Mouse (Mus musculus): ENCODE measurements at regions not wholly inside any gene's neighbourhood (a gene's known extent, or its start where the extent isn't known, plus 50 kb on each side); places are given as distances from the start of the nearest gene placed in this dataset.

DNA sequence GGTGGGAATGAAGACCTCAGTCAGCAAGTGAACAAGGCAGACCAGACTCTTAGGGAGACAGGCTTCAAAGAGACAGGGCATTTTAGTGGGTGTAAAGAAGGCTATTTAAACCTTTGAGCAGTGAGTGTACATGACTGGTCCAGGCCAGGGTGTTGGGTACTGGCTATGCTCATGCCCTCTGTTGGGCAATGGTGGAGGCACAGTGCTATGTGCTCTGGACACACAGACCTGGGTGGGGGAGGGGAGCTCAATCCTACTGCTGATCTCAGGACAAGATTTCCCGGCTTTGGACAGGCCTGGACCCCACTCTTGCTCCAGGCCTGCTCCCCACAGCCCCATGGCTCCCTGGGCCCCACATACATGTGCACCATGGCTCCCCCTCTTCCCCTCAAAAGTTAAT, 355.1 kb downstream of the Slc4a3 start:
- DNase-seq: peak; percentile 21 to 41

DNA sequence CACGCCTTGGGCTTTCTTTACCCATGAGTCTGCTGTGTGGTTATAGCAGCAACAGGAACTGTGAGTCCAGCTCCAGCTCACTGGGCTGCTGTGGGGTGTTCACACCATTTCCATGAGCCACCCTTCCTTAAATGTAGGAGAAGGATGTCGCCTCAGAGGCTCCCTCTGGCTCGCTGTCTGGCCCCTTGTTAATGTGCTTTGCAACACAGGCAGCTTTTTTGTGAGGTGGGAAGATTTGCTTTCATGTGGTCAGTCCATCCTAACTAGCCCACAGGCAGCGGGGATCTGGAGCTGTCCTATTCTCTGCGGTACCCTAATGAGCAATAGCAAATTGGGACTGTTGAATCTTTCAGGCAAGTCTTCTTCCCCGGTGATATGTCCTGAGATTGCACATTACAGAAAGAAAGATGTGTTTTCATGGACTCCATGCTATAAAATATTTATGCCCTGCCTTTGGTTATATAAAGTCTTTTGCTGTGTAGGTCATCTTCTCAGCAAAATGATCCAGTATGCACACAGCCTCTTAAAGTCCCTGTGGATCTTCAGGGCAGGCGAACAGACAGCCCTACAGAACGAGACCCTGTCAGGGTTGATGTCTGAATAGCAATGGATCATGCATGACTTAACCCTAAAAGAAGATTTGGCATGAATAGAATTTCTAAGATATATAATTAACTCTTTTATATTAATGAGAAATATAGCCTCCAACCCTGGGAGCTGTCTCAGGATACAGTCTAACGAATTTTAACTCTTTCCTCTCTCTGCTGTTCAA, 359.8 kb downstream of the Slc4a3 start:
- no peak for DNase-seq

DNA sequence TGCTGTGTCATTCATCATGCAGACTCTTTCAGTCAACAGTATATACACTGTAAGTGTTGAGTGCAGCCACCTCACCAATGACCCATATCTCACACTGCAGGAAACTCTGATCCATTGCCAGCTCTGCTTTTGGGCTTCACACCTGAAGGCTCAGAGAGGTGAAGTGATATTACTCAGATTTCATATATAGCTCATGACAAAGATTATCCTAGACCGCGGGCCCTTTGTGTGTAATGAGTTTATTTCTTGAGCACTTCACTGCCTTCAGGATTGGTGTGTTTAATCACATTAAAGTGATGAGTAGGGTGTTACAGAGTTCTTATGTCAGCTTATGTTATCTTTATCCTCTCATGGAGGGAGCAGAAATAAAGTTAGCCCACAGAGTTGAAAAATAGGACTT, 369.2 kb downstream of the Slc4a3 start:
- no peak for DNase-seq

DNA sequence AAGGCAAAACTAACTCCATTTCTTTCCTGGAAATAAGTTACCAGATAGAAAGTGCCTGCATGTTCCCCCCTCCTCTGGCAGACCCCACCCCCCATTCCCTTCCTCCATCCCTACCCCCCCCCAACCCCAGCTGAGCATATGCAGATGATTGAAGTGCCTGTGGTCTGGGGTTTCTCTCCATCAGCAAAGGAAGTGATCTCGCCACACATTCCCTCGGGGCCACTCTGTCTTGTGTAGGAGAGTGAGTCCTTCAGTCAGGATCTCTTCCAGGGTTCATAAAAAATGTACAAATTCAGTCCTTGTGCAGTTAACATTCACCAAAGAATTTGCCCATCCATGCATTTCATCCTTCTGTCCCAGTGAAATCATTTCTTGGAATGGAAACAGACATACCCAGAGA, 370.1 kb downstream of the Slc4a3 start:
- no peak for DNase-seq

DNA sequence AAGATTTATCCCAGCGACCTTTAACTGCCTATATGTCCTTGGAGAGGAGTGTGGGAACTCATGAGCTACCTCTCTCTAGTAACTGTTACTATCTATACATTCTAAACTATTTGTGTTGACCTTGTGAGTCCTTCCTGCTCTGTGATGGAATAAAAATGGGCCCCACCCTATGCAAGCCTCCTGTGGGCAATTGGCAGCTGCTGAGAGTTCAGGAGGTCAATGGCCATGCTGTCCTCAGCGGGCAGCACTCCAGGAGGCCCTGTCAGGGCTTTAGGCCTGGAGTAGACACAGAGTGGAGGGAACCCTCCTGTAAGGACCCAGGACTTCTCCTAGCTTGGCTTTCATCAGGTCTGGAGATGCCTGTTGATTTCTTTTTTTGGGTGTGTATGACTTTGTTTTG, 373.1 kb downstream of the Slc4a3 start:
- DNase-seq: no peak

DNA sequence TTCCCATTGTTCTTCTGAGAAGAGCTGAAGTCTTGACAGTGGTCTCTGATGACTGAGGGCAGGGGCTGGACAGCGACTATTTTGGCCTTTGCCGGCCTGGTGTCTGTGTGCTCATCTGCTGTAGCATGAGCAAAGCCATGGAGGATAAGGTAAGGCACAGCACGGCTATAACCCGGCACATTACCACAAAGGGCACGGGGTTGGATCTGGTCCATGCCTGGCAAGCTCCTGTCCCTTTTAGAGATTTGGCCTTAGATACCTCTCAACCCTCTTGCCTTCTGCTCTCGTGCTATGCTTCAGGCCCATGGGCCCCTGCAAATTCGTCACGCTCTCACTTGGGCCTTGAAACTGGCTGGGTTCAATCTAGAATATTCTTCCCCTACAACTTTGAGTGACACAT, 379.0 kb downstream of the Slc4a3 start:
- DNase-seq: peak; percentile 52 to 62

DNA sequence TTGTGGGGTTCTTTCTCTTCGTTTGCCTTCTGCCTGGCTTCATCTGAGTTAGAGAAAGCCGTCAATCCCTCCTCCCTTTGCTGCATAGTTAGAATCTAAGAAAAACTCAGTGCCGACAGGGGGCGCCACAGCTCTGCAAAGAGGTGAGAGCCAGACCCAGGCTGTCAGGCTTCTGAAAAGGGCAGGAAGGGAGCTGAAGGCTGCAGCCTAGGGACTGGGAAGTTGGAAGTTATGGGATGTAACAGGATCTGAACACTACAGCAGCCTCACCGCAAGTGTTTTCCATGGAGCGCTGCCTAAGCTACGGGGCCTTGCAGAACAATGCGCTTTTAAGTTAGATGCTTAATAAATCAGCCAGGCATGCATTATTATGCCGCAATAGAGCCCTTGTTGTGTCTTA, 379.7 kb downstream of the Slc4a3 start:
- DNase-seq: peak; percentile 98 to 100

DNA sequence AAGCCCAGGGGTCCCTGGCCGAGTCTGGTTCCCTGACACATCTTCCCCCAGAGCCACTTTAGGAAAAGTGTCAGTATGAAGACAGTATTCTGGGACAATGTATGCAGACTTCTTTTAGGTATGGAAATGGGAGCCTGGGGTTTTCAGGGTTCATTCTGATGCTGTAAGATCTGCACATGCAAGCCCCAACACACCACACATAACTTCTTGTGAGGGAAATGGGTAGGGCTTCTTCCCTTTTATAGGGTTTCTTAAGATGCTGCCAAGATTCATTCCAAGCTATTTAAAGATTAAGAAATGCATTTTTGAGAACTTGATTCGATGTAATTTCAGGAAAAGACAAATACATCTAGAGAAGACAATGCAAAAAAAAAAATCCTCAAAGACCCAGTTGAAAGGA, 385.8 kb downstream of the Slc4a3 start:
- no peak for DNase-seq

DNA sequence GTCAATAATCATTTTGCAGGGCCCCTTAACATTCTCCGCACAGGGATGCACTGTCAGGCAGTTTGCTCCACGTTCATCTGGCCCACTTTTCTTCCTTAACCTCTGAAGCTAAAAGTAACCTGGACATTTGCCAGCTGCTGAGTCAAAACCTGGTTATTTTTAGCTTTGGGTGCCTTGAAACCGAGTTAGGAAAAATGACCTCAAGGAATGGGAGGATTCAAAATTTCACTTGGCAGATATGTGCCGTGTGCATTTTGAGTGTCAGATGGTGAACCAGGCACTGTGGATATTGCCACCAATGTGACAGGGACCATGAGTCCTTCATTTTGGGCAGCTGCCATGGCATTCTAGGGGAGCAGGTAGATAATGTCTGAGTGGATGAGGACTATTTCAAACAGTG, 387.8 kb downstream of the Slc4a3 start:
- DNase-seq: peak; percentile 44 to 58

DNA sequence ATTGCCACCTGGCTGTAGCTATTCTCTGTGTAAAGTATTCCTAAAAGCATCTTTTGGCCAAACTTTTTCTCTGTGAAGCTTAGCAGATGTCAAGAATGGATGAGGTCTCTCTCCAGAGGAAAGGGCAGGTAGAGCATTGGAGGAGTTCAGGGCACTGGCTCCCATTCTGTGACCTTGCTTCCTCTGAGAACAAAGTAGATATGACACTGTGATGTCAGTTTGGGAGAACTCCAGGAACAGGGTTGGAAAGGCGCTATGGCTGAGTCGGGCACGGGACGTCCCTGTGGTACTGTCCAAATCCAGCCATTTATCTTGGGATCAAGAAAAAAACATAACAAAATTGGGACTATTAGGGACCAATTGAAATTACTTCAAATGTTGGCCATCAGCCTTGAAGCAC, 388.7 kb downstream of the Slc4a3 start:
- DNase-seq: no peak

DNA sequence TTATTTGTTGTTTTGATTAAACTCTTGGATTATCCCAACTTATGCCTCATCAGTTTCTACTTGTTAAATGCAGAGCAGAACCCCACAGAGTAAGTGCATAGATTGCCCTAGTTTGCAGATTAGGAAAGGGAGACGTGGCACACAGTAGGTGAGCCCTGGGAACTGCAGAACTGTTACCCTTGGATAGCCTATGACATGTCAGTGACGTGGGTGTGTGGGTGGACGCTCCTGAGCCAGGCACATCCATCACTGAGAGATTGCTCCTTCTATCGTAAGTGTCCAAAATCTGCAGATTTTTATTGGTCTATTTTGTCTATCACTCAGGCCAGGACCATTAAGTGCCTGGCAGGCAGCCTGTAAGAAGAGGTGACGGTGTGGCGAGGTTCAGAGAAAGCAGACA, 389.8 kb downstream of the Slc4a3 start:
- DNase-seq: no peak

DNA sequence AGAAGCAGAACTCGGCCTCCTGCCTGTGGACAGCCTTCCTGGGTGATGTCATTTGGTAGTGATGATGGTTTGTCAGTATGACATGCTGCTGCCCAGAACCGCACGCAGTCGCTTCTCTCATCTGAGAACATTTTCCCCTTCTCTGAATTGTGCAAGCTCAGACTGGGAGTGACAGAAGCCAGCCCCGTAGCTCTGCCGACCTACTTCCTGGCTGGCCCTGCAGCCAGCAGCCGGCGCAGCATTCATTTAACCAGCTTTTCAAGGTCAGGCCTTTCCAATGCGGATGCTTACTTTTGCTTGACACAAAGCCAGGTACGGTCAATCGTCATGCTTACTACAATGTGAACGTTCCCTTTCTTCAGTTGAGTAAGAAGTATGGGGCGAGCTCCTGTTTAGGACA, 390.5 kb downstream of the Slc4a3 start:
- peak; percentile 21 to 32 for DNase-seq

DNA sequence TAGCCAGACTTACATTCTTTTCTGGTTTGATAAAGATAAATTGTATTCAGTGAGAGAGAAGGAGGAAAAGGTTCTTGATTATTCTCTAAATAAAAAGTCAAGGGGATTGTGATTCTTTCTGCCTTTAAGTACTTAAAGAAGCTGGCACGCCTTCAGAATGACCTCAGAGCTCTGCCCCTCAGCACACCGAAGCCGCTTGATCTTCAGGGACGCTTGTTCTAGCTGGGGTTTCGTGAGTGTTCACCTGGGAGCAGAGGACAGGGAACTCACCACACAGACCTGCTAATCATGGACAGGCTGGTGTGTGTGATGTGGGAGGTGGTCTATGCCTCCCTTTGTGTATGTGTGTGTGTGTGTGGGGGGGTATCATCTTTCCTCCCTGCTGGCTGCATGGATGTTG, 391.3 kb downstream of the Slc4a3 start:
- no peak for DNase-seq

DNA sequence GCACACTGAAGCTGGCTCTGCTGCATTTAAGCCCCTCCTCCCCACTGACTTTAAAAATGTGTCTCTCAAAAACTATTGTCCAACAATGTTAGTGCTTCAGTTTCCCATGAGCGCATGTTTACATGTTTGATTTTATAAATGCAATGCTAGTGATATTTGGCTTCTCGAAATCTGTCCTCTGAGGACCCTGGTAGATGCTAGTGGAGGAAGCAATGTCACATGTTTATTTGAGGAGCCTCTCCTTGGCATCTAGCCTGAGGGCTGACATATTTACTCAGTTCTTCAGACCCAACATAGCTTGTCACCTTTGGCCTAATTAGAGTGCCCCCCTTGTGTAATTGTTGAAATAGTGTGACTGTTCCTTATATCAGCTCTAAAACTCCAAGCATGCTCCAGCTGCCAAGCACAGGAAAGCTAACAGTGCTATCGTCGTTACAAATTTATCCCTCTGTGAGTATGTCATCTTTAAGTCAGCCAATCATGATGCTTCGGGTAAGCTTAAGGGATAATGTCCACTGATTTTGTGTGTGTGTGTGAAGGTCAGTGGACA, 400.3 kb downstream of the Slc4a3 start:
- no peak for DNase-seq

DNA sequence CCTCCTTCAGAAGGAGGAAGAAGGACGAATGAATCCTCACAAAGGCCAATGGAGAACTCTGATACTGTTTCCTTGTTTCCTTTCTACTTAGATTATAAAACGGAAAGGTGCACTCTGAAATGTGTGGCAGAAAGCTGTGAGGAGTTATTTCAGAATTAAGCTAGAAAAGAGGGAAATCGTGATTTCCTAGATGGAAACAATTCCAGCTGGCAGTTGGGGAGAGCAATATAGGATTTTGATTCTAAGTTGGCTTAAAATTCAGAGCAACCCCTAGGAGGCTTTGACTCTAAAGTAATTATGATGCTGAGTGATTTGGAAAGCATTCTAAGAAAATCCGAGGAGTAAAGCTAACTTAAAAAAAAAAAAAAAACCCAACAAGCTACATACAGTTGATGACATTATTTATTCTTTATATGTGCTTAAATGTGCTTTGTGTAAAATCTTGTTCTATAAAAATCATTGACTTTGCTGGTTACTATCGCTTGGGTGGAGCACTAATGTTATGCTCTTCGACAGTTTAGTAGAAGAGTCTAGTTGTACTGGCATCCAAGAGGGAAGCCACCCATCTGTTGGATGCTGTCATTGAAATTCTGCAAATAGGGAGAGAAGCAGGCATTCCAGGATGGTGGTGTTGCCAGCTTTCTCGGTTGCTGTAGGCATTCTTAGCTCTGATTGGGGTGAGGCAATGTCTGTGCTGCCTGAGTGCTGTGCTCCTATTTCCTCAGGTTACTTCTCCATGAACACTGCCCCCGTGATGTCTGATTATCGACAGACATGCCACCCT, 432.3 kb downstream of the Slc4a3 start:
- DNase-seq: peak; percentile 4 to 9

DNA sequence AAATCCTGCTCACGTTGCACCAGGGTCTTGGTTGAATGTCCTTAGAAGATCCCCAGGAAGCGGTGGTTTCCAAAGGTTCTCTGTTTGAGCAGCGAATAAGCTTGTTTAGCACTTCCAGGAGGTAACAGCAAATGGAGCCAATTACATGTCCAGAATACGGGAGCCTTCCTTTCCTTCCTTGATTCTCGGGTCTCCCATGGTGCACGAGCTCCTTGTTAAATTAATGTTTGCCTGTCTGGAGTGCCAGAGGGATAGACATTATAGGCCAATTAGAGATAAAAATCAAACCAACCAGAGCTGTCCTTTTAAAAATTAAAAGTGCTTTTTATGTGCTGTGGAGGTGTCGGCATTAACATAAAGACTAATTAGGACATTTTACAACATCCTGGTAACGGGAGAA, 437.0 kb downstream of the Slc4a3 start:
- no peak for DNase-seq

DNA sequence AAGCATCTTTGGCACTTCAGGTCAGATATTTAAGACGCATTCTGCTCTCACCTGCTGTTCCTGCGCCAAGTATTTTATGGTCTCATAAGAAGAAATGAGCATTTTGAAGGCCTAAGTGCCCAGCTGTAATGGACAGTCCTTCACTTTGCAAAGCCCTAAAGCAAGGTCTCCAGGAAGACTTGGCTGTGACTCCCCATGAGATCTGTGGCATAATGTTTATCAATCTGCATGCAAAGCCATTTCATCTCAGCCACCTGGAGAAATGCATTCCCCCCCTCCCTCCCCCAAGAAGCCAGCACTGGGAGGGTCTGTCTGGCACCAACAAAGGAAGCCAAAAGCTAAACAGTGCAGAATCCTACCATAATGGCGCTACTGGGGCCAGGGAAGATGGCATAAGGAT, 437.4 kb downstream of the Slc4a3 start:
- no peak for DNase-seq

DNA sequence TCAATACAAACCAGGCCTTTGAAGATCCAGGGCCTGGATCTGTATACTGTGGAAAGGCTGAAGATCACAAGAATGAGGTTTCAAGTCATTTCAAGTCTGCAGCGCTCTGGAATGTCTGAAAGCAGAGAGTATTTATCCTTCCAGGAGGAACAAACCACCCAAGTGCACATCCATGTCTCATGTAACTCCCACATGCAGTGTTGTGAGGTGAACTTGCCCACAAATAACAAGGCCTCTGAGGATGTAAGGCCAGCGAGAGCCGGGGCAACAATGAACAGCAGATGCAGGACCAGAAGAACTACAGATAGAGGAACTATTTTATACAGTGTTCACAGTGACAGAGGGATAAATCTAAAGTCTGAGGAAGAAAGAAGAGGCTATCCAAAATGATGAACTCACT, 442.4 kb downstream of the Slc4a3 start:
- DNase-seq: no peak

DNA sequence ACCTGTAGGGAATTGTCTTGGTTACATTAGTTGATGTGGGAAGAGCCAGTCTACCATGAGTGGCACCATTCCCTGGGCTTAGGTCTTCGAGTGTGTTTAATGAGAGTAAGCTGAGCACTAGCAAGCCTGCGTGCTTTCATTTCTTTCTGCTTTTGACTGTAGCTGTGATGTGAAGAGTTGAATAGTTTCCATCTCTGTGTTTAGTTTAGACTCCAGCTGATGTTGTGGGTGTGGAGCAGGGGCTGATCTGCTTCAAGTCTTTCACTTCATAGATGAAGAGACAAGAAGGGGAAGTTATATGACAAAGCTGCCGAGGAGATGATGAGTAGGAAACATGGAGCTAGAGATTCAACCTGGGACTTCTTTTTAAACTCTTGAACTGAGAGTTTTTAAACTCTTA, 446.0 kb downstream of the Slc4a3 start:
- DNase-seq: no peak

DNA sequence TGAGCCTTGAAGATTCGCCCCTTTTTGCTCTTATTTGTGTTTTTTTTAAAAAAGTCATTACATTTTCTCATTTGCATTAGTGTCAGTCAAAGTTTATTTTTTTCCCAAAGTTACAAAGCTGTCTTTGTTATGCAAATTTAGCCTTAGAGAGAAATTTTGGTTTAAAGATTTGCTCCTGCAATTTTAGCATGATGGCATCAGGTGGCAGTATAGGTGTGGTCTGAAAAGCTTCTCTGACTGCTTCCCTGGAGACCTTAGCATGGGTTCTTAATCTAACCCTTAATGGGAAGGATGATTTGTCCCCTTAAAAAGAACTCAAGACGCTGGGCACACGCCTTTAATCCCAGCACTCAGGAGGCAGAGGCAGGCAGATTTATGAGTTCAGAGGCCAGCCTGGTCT, 451.2 kb downstream of the Slc4a3 start:
- DNase-seq: no peak

DNA sequence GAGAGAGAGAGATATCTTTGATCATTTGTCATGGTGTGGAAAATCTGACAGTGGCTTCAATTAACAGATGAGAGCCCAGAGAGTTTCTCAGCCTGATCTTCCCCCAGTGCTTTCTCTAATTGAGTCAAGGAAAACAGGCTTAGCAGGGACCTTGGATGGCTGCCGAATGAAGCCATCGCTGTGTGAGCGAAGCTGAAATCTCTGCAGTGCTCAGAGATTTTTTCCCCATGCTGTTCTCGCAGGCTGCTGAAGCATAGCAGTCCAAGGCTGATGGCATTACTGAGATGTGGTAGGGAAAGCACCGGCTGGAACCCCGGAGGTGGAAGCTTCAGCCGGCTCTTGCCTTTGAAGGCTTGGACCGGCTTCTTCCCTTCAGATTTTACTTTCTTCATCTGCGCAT, 455.1 kb downstream of the Slc4a3 start:
- peak; percentile 72 to 83 for DNase-seq

DNA sequence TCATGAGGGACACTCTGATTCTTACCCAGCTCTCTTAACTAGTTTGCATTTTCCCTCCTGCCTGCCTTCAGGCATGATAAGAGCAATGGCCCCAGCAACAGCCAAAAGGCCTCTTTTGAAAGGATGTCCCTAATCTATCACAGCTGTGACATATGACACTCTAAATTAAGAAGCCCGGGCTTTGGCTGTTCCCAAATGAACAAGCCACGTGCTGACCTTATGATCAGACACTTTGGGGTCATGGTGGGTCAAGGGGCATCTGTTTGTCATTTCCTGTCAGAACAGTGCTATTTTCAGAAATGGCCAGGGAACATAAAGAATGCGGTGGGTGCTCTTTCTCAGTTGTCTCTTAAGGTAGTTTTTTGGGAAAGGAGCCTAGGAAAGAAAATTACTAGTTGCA, 463.5 kb downstream of the Slc4a3 start:
- DNase-seq: no peak

DNA sequence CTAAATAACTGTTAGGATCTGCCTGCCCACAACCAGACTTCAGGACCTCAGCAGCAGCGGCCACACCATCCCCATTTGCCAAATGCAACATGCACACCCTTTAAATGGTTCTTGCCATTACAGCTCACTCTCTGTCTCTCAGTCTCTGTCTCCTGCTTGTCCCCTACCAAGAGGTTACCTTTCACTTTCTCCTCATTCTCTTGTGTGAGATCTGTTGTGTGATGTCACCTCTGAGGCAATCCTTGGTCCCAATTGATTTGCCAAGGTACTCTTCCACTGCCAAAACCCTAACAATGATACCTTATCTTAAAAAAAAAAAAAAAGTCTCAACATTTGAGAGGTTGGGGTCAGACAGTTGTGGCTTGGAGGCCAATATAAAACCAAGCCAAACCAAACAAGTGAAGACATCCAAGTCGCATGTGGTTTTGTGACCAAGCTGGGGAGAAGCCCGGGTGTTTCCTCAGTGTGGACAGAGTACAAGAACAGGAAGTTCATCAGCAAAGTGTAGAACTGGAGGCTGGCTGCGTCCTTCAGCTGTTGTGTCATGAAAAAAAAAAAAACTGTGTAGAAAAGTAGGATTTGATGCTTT, 464.2 kb downstream of the Slc4a3 start:
- DNase-seq: no peak

DNA sequence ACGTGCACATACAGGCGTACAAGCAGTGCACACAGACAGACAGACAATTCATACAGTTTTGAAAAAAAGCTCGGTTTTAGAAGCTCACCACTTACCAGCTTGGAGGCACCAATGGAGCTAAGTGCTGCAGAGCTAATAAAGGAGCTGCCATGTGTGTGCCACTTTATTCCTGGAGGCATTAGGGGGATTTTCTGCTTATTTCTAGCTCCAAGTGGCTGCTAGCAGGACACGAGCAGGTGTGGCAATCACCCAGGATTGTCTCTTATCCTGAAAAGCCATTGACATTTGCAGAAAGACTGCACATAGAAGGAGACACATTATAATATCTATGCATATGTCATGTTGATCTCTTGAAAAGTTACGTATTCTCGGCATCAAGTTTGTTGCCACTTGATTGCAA, 472.5 kb downstream of the Slc4a3 start:
- DNase-seq: no peak
